Mouse (Mus musculus) liver, embryonic 16.5 days (tissue): Measurements from ENCODE around the gene Vamp2. TPM values are rescaled to one million over a fixed set of nuclear protein-coding genes. Genes with fewer than 3 reads are reported as not detected.
A peak's percentile ranks its signal among the peaks of the same experiment; 100 is the strongest.

ENCODE experiments used
- ATAC-seq: fragments of 200-750 bp; cut with Nextera tagmentation; 2 replicates; pipeline ENCODE4 v1.8.0; 2017; ENCODE audit warnings: low read depth, mild to moderate bottlenecking, moderate number of reproducible peaks, moderate library complexity
- H3K27ac ChIP-seq: fragments of 300-500 bp; sonication (generic); 2 replicates; pipeline ENCODE4 v1.5.1; 2014; ENCODE audit warnings: mild to moderate bottlenecking, low read length
- H3K27me3 ChIP-seq: fragments of 300-500 bp; sonication (generic); 2 replicates; pipeline ENCODE4 v1.6.1; 2014; ENCODE audit warnings: low read depth, low read length, mixed read lengths; ENCODE audit not compliant: control insufficient read depth, insufficient read depth
- H3K36me3 ChIP-seq: fragments of 300-500 bp; sonication (generic); 2 replicates; pipeline ENCODE4 v1.6.1; 2014; ENCODE audit warnings: mild to moderate bottlenecking; ENCODE audit not compliant: control insufficient read depth, insufficient read depth
- H3K4me1 ChIP-seq: fragments of 300-500 bp; sonication (generic); 2 replicates; pipeline ENCODE4 v1.6.1; 2014; ENCODE audit warnings: low read depth, low read length, mixed read lengths; ENCODE audit not compliant: control insufficient read depth
- H3K4me2 ChIP-seq: fragments of 300-500 bp; sonication (generic); 2 replicates; pipeline ENCODE4 v1.6.1; 2014; ENCODE audit warnings: low read depth, low read length, mixed read lengths
- H3K4me3 ChIP-seq: fragments of 300-500 bp; sonication (generic); 2 replicates; pipeline ENCODE4 v1.5.1; 2014; ENCODE audit warnings: low read depth, mild to moderate bottlenecking, low read length
- H3K9ac ChIP-seq: fragments of 300-500 bp; sonication (generic); 2 replicates; pipeline ENCODE4 v1.6.1; 2014; ENCODE audit warnings: low read depth, low read length
- H3K9me3 ChIP-seq: fragments of 300-500 bp; sonication (generic); replicated peaks from 2 replicates; pipeline ENCODE4 v1.6.1; 2016; ENCODE audit warnings: low read length; ENCODE audit not compliant: control insufficient read depth
- WGBS: fragments of 180-500 bp; shearing (Covaris S2); extraction: QIAGEN DNeasy Blood & Tissue Kit; methylation state at CpG from one replicate; pipeline ENCODE4 v1.1.7; 2014; ENCODE audit not compliant: insufficient replicate concordance; 5-methylcytosine and 5-hydroxymethylcytosine counted together
- polyA plus RNA-seq: library from polyadenylated mRNA; unstranded; fragments of >200 nt; fragmentation: Nextera tagmentation; extraction: Ambion mirVana; gene quantifications from 2 replicates; pipeline ENCODE4 v1.2.1, GENCODE M21; 2015

The Vamp2 gene
- polyA plus RNA-seq, 1 experiment from 2014 or later: 25.4 TPM

DNA sequence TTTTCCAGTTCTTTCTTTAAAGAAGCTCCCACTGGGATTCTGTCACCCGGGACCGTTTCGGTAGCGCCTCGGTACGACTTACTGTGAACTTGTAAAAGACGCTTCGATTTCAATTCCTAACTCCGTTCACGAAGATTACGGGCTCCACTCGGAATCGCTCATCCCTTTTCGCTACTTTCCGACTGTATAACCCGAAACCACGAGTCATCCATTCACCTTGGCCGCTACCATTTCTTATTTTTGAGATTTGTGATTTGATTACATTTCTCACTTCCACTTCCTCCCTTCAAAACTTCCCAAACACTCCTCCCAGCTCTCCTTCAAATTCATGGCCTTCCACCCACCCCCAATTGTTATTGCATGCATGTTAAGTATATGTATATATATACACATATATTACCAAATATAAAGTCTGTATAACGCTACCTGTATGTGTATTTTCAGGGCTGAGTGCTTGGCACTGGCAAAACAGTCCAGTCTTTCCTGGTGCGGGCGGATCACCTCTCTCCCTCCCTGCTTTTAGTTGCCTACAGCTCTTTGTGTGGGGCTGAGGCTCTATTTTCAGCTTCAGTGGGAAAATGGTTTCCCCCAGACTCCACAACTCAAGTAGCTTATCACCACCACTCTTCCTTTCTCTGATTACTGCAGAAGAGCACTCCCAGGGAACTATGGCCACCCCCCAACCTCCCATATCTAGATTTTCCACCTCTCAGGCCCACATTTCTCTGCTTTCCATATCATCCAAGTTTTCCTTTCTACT lies 22.9 kb downstream of the Vamp2 start:
- Histone ChIP-seq H3K27ac (no peak overlapping the region), H3K9me3 (no peaks in the 10 kb centered on the region), H3K27me3 (peaks cover 3% of the 10 kb centered on the region; the same call in 1 of the 2 replicates), H3K4me1 (peaks cover 12% of the 10 kb centered on the region), H3K4me2 (peak overlapping the region; percentile 74), H3K4me3 (peak overlapping the region; percentile 58), H3K9ac (peak overlapping the region; percentile 54), H3K36me3 (peaks cover 13% of the 10 kb centered on the region)
- WGBS: 4% methylated on average over 21 of the region's 21 CpGs
- ATAC-seq: no peak

DNA sequence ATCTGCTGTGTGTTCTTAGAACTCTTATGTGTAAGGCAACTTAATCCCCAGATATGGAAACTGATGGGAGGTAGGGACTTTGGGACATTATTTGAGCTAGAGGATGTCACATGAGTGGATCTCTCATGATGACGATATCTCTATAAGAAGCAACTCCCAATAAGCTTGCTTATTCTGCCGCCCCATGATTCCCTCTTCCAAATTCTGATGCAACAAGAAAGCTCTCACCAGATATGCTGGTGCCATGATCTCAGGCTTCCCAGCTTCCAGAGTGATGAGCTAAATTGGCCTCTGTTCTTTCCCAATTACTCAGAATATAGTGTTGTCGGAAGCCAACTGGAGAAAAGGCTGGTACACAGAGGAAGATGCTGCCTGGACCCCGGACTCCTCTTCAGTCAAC lies 23.6 kb downstream of the Vamp2 start:
- no peak for ATAC-seq
- Histone ChIP-seq H3K4me3 (no peak overlapping the region), H3K27me3 (peaks cover 3% of the 10 kb centered on the region; the same call in 1 of the 2 replicates), H3K9me3 (no peaks in the 10 kb centered on the region), H3K4me1 (peaks cover 12% of the 10 kb centered on the region), H3K9ac (no peak overlapping the region), H3K36me3 (peaks cover 12% of the 10 kb centered on the region), H3K27ac (no peak overlapping the region), H3K4me2 (no peak overlapping the region)
- WGBS: 53% methylated on average over 4 of the region's 4 CpGs

DNA sequence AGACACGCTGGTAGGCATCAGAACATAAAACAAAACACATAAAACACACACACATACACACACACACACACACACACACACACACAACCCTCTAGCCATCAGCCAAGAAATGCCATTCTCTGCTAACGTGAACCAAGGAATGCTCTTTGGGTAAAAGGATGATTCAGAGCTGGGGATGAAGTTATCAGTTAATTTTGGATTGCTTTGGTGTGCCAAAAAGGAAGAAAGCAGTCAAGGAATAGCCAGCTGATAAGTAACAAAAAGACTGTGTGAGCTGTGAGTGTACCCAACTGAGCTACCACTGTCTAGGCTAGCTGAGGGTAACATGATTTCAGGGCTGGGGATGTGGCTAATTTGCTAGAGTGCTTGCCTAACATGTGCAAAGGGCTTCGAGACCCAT lies 25.7 kb downstream of the Vamp2 start:
- no peak overlapping the region for H3K4me2 ChIP-seq
- peaks cover 4% of the 10 kb centered on the region for H3K27me3 ChIP-seq
- ATAC-seq: no peak
- 40% methylated on average over 3 of the region's 3 CpGs for WGBS
- H3K4me1 ChIP-seq: peaks cover 27% of the 10 kb centered on the region
- no peak overlapping the region for H3K4me3 ChIP-seq
- H3K27ac ChIP-seq: no peak overlapping the region
- H3K36me3 ChIP-seq: peaks cover 3% of the 10 kb centered on the region; the same call in 1 of the 2 replicates
- H3K9ac ChIP-seq: no peak overlapping the region
- no peaks in the 10 kb centered on the region for H3K9me3 ChIP-seq

DNA sequence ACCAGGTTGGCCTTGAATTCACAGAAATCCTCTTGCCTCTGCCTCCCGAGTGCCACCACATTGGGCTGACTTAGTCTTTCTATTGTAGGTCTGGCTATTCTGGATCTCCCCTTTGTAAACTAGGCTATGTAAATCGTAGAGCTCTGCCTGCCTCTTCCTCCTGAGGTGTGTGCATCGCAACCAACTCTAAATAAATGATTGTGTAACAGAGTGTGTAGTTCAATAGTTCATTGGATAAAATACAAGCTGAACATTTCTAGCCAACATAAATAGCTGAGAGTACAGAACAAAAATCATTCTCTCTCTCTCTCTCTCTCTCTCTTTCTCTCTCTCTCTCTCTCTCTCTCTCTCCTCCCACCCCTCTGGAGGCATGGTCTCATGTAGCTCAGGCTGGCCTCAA lies 26.3 kb downstream of the Vamp2 start:
- Histone ChIP-seq H3K4me1 (peaks cover 33% of the 10 kb centered on the region), H3K27ac (no peak overlapping the region)
- ATAC-seq: no peak

DNA sequence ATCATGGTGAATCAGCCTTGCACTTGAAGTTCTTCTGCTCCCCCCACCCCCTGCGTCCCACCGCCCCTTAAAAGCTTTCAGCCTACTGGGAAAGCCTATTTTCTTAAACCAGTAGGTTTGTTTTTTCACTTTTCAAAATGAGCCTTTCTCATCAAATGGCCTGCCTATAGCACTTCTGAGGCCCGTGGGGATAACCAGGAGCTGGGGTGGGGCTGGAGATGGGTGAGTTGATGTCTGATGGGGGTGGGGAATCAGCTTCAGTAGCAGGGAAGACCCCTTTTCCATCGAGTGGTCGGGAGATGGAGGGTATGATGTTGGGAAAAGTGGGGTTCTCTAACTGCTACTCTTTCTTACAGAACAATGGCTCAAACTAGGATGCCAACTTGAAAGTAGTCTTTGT lies 28.6 kb downstream of the Vamp2 start:
- Histone ChIP-seq H3K9ac (no peak overlapping the region), H3K4me1 (peaks cover 42% of the 10 kb centered on the region), H3K9me3 (no peaks in the 10 kb centered on the region), H3K36me3 (no peaks in the 10 kb centered on the region), H3K4me3 (no peak overlapping the region), H3K27me3 (peaks cover 32% of the 10 kb centered on the region), H3K4me2 (0 out of 2 replicates have a peak overlapping the region, but pooled peaks have one; percentile 97), H3K27ac (no peak overlapping the region)
- WGBS: 50% methylated on average over 5 of the region's 5 CpGs
- ATAC-seq: no peak

More for the DNA sequence above, 26.3 kb downstream of the Vamp2 start:
- no peaks in the 10 kb centered on the region for H3K36me3 ChIP-seq
- WGBS: 51% methylated on average over 3 of the region's 3 CpGs
- no peak overlapping the region for H3K9ac ChIP-seq
- no peaks in the 10 kb centered on the region for H3K9me3 ChIP-seq
- H3K27me3 ChIP-seq: peaks cover 10% of the 10 kb centered on the region
- H3K4me2 ChIP-seq: no peak overlapping the region
- no peak overlapping the region for H3K4me3 ChIP-seq

DNA sequence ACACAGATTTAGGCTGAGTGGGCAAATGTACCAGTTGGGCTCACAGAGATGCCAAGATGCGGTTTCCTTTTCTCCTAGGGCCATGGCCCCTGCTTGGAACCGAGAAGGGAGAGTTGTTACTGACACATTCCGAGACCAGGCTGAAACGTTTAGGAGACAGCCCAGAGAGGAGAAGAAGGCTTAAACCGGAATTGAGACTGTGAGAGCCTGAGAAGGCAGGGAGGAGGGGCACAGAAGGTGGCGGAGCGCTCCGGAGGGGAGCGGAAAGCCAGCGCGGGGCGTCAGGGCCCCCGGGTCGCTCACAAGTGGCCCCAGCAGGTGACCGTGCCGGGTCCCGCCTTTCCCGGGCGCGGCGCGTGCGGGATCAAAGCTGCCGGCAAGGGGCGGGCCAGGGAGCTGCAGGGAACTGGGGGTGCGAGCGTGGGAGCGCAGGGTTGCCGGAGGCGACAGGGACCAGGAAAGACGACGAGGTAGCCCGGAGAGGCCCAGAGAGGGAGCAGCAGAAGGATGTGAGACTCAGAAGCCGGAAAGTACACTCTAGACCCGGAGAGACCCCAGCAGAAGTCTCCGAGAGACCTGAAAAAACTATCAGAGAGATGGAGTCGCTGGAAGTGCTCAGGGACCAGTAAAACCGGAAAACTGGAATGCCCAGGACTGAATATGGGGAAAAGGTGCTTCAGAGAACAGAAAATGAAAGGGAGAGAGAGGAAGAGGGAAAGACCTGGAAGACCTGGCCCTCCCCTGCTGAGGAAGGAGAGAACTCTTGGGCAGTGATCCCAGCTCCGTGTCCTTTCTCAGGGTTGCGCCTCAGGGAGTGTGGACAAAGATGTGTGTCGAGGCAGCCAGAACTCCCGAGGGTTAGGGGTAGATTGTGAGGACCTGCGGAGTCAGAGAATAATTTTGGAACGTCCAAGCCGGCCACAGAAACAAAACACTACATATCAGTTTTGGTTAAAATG lies 29.7 kb downstream of the Vamp2 start:
- peaks cover 43% of the 10 kb centered on the region for H3K27me3 ChIP-seq
- WGBS: under 1% methylated on average over 44 of the region's 45 CpGs
- peak overlapping the region; percentile 71 for H3K9ac ChIP-seq
- H3K9me3 ChIP-seq: no peaks in the 10 kb centered on the region
- H3K4me3 ChIP-seq: peak overlapping the region; percentile 73
- peak; percentile 30 for ATAC-seq
- peak overlapping the region; percentile 46 for H3K27ac ChIP-seq
- H3K4me2 ChIP-seq: peak overlapping the region; percentile 97
- no peaks in the 10 kb centered on the region for H3K36me3 ChIP-seq
- peaks cover 53% of the 10 kb centered on the region for H3K4me1 ChIP-seq

DNA sequence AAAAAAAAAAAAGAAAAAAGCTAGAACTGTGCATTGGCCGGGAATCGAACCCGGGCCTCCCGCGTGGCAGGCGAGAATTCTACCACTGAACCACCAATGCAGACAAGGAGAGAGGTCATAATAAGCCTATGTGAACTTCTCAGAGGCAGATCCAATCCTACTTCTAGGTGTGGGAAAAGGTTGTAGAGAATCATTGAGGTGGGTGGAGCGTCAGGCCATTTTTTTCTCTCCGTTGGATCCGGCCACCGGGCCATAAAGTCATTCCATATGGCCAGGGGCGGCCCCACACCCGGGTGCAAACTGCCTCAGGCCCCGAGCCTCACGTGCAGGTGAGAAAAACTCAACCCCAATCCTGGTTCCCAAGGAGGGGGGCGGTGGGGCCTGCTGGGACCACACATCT lies 30.5 kb downstream of the Vamp2 start:
- H3K36me3 ChIP-seq: no peaks in the 10 kb centered on the region
- H3K9me3 ChIP-seq: no peaks in the 10 kb centered on the region
- peaks cover 55% of the 10 kb centered on the region for H3K4me1 ChIP-seq
- peak overlapping the region; percentile 73 for H3K4me3 ChIP-seq
- WGBS: 2% methylated on average over 15 of the region's 15 CpGs
- H3K4me2 ChIP-seq: peak overlapping the region; percentile 97
- H3K27me3 ChIP-seq: peaks cover 43% of the 10 kb centered on the region
- H3K9ac ChIP-seq: peak overlapping the region; percentile 71
- no peak overlapping the region for H3K27ac ChIP-seq
- peak; percentile 23; the same call in 1 of the 2 replicates for ATAC-seq

DNA sequence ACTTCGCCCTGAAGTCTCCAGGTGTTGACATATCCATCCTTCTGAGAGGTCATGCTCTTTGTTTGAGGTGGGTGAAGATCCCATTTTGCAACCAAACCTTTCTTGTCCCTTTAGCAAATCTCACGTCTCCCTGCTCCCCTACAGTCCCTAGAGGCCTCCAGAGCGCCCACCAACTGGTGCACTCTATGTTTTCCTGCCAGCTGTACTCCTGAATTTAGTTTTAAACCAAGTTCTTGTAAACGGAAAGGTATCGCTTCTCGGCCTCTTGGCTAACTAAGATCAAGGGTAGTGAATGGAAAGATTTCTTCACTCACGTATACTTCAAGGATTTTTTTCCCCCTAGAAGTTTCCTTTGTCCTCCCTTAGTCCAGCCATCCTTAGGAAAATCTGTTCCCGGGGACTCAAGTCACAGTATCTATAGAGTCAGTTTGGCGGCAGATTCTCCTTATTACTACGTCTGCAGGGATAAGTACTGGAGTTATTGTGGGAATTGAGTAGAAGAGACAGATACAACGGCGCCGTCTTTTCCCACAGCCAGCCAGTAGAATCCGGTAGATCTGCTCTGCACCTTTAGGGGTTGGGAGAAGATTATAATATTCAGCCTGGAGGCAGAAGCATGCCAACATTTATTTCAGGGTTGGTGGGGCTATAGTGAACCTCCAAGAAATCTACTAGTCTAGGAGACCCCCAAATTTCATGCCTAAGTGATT lies 31.3 kb downstream of the Vamp2 start:
- no peak for ATAC-seq
- H3K4me3 ChIP-seq: no peak overlapping the region; the same call in 1 of the 2 replicates
- peaks cover 55% of the 10 kb centered on the region for H3K4me1 ChIP-seq

More for the DNA sequence above, 31.3 kb downstream of the Vamp2 start:
- Histone ChIP-seq H3K9ac (no peak overlapping the region), H3K4me2 (peak overlapping the region; percentile 97), H3K27me3 (peaks cover 43% of the 10 kb centered on the region), H3K36me3 (no peaks in the 10 kb centered on the region), H3K9me3 (no peaks in the 10 kb centered on the region), H3K27ac (no peak overlapping the region)
- 38% methylated on average over 14 of the region's 14 CpGs for WGBS
